Mouse (Mus musculus) kidney, adult 2 months (tissue): ENCODE data around the gene Dok5.

ENCODE experiments used
- CTCF ChIP-seq: fragments of 200-500 bp; conservative IDR thresholded peaks from 2 replicates; pipeline ENCODE4 v1.5.1; 2011; ENCODE audit warnings: low read depth, mild to moderate bottlenecking, control low read depth, low read length, moderate library complexity, mixed read lengths; ENCODE audit not compliant: insufficient read depth, insufficient read length
- POLR2A ChIP-seq: fragments of 200-500 bp; IDR thresholded peaks from one replicate; pipeline ENCODE4 v1.6.1; 2011; ENCODE audit warnings: low read depth, low read length, control low read depth

- TF ChIP-seq POLR2A = no peak
- no peak for TF ChIP-seq CTCF
Observed at GRCm38 (mm10) chr2:170752191-170752850, 20.7 kb downstream of the Dok5 start.
